Mouse (Mus musculus) embryonic stem cell, embryonic (primary cell): ENCODE results near the gene Ip6k1.

Experiments
- CTCF ChIA-PET, 4 experiments: fragments of 300-600 bp in 2 of 4; fragments of 350-600 bp in 2 of 4; sonication (Branson Sonifier 250); formaldehyde crosslinking; loops; one replicate each; lab custom pipeline; 2022; ENCODE audit warnings: inconsistent platforms in 2 of 4; lab: Charles Lee
- POLR2A ChIA-PET, 4 experiments: fragments of 300-600 bp in 2 of 4; fragments of 350-600 bp in 2 of 4; sonication (Branson Sonifier 250); formaldehyde crosslinking; loops; one replicate each; lab custom pipeline; 2022; ENCODE audit warnings: antibody characterized with exemption in 4 of 4, inconsistent platforms in 1 of 4; lab: Charles Lee

Gene Ip6k1

GRCm38 (mm10) chr9:108052885-108053664 is 50.8 kb downstream of the Ip6k1 start, which contains the start of gene Amigo3:
Gene Amigo3 (plus strand): TSS chr9:108053159.
- CTCF ChIA-PET = interaction anchor here (0.5 to 7.1 kb wide), 76 partner anchors 8 to 499 kb away, joined by 3 to 139 read pairs (median 4); partner anchors contain the start of genes Apeh (in 2 of the 4), Mst1r (in 2 of the 4), Amt (in 1 of the 4) and Cdhr4 (in 1 of the 4)
- POLR2A ChIA-PET = interaction anchor here (0.5 to 4.7 kb wide), 92 partner anchors 8 to 469 kb away, joined by 3 to 43 read pairs (median 4); partner anchors contain the start of genes Apeh (in 3 of the 4), Inka1 (in 3 of the 4), Ip6k1 (in 3 of the 4) and Dag1 (in 2 of the 4)

- ChIA-PET POLR2A (interaction anchor here (0.5 to 4.7 kb wide), 72 partner anchors 9 to 466 kb away, joined by 3 to 43 read pairs (median 4); partner anchors contain the start of genes Apeh (in 3 of the 4), Inka1 (in 3 of the 4), Ip6k1 (in 3 of the 4) and Mst1r (in 2 of the 4)), CTCF (interaction anchor here (0.6 to 7.1 kb wide), 54 partner anchors 9 to 499 kb away, joined by 3 to 139 read pairs (median 5); partner anchors contain the start of genes Apeh (in 2 of the 4), Mst1r (in 2 of the 4), Gnat1 (in 1 of the 4) and Inka1 (in 1 of the 4))
Observed at GRCm38 (mm10) chr9:108053665-108054225, 51.4 kb downstream of the Ip6k1 start.

GRCm38 (mm10) chr9:108054331-108055040 is 52.2 kb downstream of the Ip6k1 start:
- ChIA-PET POLR2A (interaction anchor here in 3 of 4 experiments (0.5 to 4.7 kb wide), 35 partner anchors 9 to 356 kb away, joined by 3 to 43 read pairs (median 5); partner anchors contain the start of genes Apeh (in 3 of the 3), Ip6k1 (in 2 of the 3), Inka1 (in 1 of the 3) and Mon1a (in 1 of the 3)), CTCF (interaction anchor here (0.6 to 7.1 kb wide), 25 partner anchors 9 to 153 kb away, joined by 3 to 139 read pairs (median 6); partner anchors contain the start of gene Mst1r (in 1 of the 4))

GRCm38 (mm10) chr9:108055061-108055460 is 52.8 kb downstream of the Ip6k1 start:
- CTCF ChIA-PET = interaction anchor here (0.5 to 7.1 kb wide), 15 partner anchors 8 to 301 kb away, joined by 3 to 139 read pairs (median 6); partner anchors contain the start of gene Mst1r (in 1 of the 4)
- POLR2A ChIA-PET = interaction anchor here in 3 of 4 experiments (0.6 to 4.7 kb wide), 18 partner anchors 8 to 356 kb away, joined by 3 to 43 read pairs (median 5); partner anchors contain the start of genes Mst1r (in 1 of the 3) and Rbm6 (in 1 of the 3)

- POLR2A ChIA-PET = interaction anchor here in 2 of 4 experiments (0.8 to 4.7 kb wide), 12 partner anchors 10 to 157 kb away, joined by 3 to 43 read pairs (median 6); partner anchors contain the start of gene Mst1r (in 1 of the 2)
- CTCF ChIA-PET = interaction anchor here (0.5 to 7.1 kb wide), 14 partner anchors 9 to 397 kb away, joined by 3 to 139 read pairs (median 6); partner anchors contain the start of gene Mst1r (in 1 of the 4)
Observed at GRCm38 (mm10) chr9:108055661-108056237, 53.4 kb downstream of the Ip6k1 start.

GRCm38 (mm10) chr9:108056361-108057261 is 54.3 kb downstream of the Ip6k1 start:
- POLR2A ChIA-PET = interaction anchor here in 2 of 4 experiments (0.8 to 4.7 kb wide), 15 partner anchors 8 to 184 kb away, joined by 3 to 43 read pairs (median 4); partner anchors contain the start of genes Gmppb (in 1 of the 2), Mst1 (in 1 of the 2), Mst1r (in 1 of the 2) and Rbm6 (in 1 of the 2)
- CTCF ChIA-PET = interaction anchor here (0.5 to 7.1 kb wide), 16 partner anchors 10 to 551 kb away, joined by 3 to 139 read pairs (median 3); partner anchors contain the start of gene Mst1r (in 1 of the 4)

- POLR2A ChIA-PET = interaction anchor here in 2 of 4 experiments (0.9 to 2.7 kb wide), 10 partner anchors 9 to 184 kb away, joined by 3 to 11 read pairs (median 4); partner anchors contain the start of genes Gmppb (in 1 of the 2), Mst1 (in 1 of the 2) and Rbm6 (in 1 of the 2)
Observed at GRCm38 (mm10) chr9:108057262-108057562, 54.9 kb downstream of the Ip6k1 start.

DNA sequence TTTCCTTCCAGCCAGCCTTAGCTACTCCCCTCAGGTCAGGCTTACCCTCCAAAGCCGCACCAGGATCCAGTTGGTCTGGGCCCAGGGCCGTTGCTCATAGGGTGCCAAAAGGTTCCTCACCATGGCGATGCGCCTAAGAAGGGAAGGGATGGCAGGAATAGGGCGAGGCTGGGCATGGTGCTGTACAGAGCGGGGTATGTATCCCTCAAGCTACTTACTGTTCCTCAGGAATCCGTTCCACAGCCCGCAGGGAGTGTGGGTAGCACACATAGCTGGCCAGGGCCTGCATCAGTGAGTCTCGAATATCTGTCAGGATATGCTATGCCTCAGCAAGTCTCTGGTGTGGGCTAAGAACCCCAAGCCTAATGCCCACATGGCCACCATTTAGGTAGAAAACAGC is 56.0 kb downstream of the Ip6k1 start:
- POLR2A ChIA-PET = interaction anchor here in 2 of 4 experiments (1.0 to 2.7 kb wide), 6 partner anchors 9 to 156 kb away, joined by 3 to 11 read pairs (median 5); partner anchors contain the start of gene Gmppb (in 1 of the 2)
- CTCF ChIA-PET = interaction anchor here in 3 of 4 experiments (0.5 to 3.7 kb wide), 8 partner anchors 9 to 154 kb away, joined by 3 to 19 read pairs (median 6); no protein-coding TSS in a partner anchor

More at GRCm38 (mm10) chr9:108057262-108057562, 54.9 kb downstream of the Ip6k1 start:
- CTCF ChIA-PET = interaction anchor here (0.5 to 7.1 kb wide), 13 partner anchors 10 to 551 kb away, joined by 3 to 139 read pairs (median 4); partner anchors contain the start of gene Mst1r (in 1 of the 4)

DNA sequence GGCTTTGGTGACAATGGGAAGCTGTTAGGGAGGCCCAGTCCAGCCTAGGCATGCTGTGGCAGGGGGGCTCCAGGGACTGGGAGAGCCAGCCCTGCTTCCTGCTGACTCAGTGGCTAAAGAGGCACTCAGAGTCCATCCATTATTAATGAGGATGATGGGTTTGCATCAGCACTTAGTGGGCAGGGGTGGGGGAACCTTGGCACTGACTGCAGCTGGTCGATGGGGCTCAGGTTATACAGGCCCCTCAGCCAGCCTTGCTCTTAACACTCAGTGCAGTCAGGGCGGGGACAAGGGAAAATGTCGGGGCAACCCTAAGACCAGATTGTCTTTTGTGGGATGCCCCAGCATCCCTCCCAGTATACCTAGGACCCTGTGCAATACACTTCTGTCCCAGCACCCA is 59.8 kb downstream of the Ip6k1 start:
- POLR2A ChIA-PET = interaction anchor here in 2 of 4 experiments (1.0 to 2.6 kb wide), 2 partner anchors 9 kb away, joined by 3 to 11 read pairs; partner anchors contain the start of gene Amigo3 (in 2 of the 2)
- CTCF ChIA-PET = interaction anchor here in 2 of 4 experiments (0.7 to 8.6 kb wide), 7 partner anchors 9 to 417 kb away, joined by 3 to 101 read pairs (median 6); partner anchors contain the start of genes Mst1r (in 2 of the 2), Amigo3 (in 1 of the 2) and Apeh (in 1 of the 2)

- CTCF ChIA-PET = interaction anchor here (0.6 to 8.6 kb wide), 9 partner anchors 10 to 162 kb away, joined by 3 to 101 read pairs (median 9); partner anchors contain the start of genes Amigo3 (in 3 of the 4), Gmppb (in 1 of the 4) and Mst1r (in 1 of the 4)
- POLR2A ChIA-PET = interaction anchor here in 3 of 4 experiments (0.9 to 2.6 kb wide), 7 partner anchors 9 to 176 kb away, joined by 3 to 11 read pairs (median 5); partner anchors contain the start of genes Amigo3 (in 2 of the 3), Gmppb (in 1 of the 3) and Mon1a (in 1 of the 3)
Observed at GRCm38 (mm10) chr9:108063361-108063760, 61.1 kb downstream of the Ip6k1 start.

DNA sequence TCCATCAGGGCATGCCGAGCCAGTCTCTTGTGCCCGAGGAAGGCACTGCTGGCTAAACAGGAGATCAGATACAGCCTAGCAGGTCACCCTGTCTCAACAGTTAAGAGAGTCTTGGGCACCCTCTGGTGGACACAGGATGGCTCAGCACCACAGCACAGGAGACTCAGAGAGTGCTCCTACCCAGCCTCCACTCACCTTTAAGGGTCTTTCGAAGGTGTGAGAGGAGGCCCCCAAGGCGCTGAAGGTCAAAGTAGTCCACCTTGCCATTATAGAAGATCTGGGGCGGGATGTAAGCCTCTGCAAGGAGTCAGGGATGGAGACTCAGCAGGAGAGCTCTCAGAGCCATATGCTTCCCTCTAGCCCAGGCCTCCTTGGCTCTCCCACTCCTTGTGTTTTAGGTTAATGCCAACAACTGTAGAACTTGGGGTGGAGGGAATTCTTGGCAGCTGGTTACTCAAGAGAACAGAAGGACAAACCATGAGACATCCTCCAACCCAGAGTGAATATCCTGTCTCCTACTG is 63.2 kb downstream of the Ip6k1 start:
- ChIA-PET POLR2A (interaction anchor here in 2 of 4 experiments (1.2 to 3.3 kb wide), 5 partner anchors 9 to 161 kb away, joined by 4 to 15 read pairs (median 9); partner anchors contain the start of gene Amigo3 (in 2 of the 2)), CTCF (interaction anchor here (0.6 to 8.6 kb wide), 17 partner anchors 12 to 420 kb away, joined by 3 to 101 read pairs (median 3); partner anchors contain the start of genes Amigo3 (in 2 of the 4), Mst1r (in 2 of the 4), Apeh (in 1 of the 4) and Gmppb (in 1 of the 4))

- ChIA-PET CTCF (interaction anchor here (0.6 to 8.6 kb wide), 72 partner anchors 8 to 441 kb away, joined by 3 to 101 read pairs (median 5); partner anchors contain the start of genes Mst1r (in 3 of the 4), Apeh (in 2 of the 4), Mon1a (in 2 of the 4) and Rbm6 (in 2 of the 4)), POLR2A (interaction anchor here in 3 of 4 experiments (0.5 to 3.3 kb wide), 18 partner anchors 11 to 321 kb away, joined by 3 to 15 read pairs (median 4); partner anchors contain the start of genes Amigo3 (in 2 of the 3), Apeh (in 1 of the 3), Ip6k1 (in 1 of the 3) and Mst1 (in 1 of the 3))
Observed at GRCm38 (mm10) chr9:108067199-108067598, 64.9 kb downstream of the Ip6k1 start.

DNA sequence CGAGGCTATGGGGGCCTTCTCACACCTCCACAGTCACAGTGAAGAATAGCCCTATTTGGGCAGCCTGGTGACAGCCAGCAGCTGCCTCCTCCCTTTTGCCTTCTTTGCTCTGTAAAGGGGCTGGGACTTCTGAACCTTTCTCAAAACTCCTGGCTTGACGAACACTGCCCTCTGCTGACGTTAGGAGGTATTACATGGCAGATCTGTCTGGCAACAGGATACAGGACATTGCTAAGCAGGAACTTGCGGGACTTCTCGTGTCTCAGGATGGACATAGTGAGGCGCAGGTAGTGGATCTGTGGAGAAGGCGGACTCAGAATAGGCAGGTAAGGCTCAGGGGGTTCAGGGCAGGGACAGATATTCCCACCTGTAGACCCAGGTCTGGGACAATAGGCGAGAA is 65.6 kb downstream of the Ip6k1 start:
- CTCF ChIA-PET = interaction anchor here (0.6 to 8.6 kb wide), 64 partner anchors 8 to 423 kb away, joined by 3 to 101 read pairs (median 5); partner anchors contain the start of genes Mst1r (in 3 of the 4), Apeh (in 2 of the 4), Mon1a (in 2 of the 4) and Rbm6 (in 2 of the 4)
- POLR2A ChIA-PET = interaction anchor here in 3 of 4 experiments (1.2 to 3.3 kb wide), 13 partner anchors 10 to 167 kb away, joined by 3 to 15 read pairs (median 6); partner anchors contain the start of genes Amigo3 (in 2 of the 3), Apeh (in 1 of the 3), Ip6k1 (in 1 of the 3) and Mst1 (in 1 of the 3)
